Mouse (Mus musculus): ENCODE measurements around the gene Zc2hc1b. TPM values are rescaled to one million over a fixed set of nuclear protein-coding genes. Genes with fewer than 3 reads are reported as not detected.
"Not testable (repeated sequence)": the region's sequence is repeated elsewhere in the genome, so short reads cannot be mapped to it uniquely, and the experiment has no call there.

The Zc2hc1b gene
- not detected for total RNA-seq (2021)
- long read RNA-seq, experiment 1 = 0 reads
- long read RNA-seq, experiment 2 = 0 reads

GRCm38 (mm10) chr10:13177973-13178624 is at the start of gene Zc2hc1b:
Gene Zc2hc1b (minus strand): TSS chr10:13178023.
- DNase-seq = no peak

DNA sequence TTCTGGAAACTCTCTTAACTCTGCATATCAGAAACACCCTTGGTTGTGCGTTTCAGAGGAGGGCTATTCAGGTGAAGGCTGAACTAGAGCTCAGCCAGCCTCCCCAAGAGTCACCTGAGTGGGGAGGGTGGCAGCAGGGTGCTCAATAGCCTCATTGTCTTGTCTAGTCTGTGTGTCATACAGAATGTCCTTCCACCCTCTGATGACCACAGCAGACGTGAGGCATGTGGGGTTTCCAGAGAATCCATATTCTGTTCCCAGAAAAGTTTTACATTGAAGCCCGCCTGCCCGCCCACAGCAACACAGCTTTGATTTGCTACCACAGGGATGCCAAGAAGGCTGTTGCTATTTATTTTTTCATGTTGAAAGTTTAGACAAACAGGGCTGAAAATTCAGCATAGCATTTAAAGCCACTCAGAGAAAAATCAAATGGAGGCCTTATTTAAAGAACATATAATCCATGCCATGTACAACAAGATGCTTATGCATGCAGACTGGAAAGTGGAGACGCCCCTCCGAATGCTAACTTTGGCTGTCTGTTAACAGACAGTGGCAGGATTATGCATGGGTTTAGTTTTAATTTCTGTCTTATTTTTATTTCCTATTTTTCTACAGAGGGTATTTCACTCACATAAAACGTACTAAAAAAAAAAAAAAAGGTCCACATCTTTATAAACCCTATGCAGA is 47.7 kb upstream of the Zc2hc1b start:
- no peak for DNase-seq

DNA sequence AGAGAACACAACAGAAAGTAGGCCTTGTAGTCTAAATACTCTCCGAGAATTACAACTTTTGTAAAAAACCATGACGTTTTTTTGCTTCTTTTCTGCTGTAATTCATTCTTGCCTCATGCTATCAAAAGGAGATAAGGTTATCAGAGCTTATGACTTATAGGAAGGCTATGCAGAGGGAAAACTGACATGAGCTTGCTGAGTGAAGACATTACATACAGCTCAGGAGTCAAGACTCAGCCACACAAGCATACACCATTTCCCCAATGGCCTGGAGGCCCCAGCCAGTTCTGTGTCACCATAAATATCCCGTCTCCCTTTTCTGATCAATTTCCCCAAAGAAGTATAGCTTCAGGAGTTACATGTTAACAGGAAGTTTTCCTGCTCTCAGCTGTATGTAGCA is 44.3 kb upstream of the Zc2hc1b start:
- no peak for DNase-seq

DNA sequence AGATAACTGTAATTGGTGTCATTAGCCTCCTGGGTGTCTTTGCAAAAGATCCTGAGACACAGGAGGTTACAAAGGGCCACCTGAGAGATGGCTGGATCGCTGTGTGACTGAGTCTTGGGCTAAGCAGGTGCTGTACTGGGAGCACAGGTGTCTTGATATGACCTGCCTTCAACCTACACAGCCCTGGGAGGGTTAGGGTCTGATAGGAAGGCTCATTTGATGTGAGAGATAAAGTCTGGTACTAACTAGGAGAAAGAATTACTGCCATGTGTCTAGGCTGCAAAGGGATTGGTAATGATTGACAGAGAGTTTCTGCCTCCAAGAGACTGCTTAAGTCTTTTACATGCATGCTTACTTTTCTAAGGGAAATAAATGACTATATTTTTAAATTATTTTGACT is 42.2 kb upstream of the Zc2hc1b start:
- DNase-seq = no peak

- no peak for DNase-seq
Observed at GRCm38 (mm10) chr10:13213956-13214355, 36.1 kb upstream of the Zc2hc1b start.

DNA sequence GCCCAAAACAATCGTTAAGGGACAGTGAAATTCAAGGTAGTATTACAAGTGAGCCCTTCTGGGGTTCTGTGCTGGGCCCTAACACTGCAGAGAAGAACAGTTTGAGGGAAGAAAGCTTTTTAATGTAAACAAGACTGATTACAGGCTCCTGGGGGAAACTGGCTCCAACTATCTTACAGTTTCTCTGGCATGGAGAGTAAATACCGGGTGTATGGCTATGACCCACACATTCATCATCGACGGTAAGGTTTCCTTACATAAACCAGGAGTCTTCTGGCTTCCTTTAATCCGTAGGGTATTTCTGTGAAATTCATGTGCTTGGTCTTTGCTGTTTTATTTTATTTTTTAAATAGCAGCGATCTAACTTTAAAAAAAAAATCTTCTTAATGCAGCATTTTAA is 35.0 kb upstream of the Zc2hc1b start:
- no peak for DNase-seq

DNA sequence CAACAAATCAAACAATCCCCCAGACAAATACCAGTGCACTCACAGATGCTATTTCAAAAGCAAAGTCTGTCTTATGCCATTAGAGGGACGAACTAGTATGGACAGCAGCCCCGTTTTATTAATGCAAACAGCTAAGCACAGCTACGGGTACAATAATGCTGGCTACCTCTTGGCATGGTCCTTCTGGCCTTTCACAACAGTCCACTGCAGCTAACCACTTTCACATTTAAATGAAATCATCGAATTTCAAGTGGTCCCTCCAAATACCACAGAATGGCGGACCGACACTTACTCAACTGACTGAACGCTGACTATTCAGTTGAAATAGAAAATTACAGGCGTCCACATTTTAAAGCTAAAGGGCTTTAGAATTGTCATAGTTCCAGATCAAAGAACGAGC is 34.5 kb upstream of the Zc2hc1b start:
- no peak for DNase-seq

DNA sequence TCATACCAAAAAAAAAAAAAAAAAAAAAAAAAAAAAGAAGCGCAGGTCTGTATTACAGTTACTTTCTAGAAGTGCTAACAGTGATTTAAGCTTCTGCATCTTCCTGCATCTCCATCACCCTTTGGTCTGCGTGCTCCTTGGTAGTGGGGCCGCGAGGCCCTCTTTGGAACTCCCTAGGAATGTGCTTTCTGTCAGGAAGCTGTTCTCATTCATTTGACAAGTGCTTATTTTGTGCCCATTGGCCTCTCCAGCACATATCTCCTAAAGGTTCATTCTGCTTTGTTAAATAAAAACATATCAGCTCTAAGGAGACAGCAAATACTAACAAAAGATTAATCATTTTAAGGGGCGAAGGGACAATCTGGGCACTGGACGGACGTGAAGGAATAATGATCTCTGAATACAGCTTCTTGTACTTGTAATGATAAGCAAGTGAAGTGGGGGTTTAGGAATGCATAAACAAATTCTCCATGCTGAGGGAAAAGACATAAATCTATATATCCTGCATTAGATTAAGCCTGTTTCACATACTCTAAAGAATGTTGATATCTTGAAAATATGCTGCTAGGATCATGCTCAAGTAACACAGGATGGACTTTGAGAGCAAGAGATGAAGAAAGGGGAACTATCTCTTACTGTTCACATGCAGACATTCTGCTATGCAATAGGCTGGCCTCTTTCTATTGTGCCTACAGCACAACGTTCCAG is 32.3 kb upstream of the Zc2hc1b start:
- no peak for DNase-seq

DNA sequence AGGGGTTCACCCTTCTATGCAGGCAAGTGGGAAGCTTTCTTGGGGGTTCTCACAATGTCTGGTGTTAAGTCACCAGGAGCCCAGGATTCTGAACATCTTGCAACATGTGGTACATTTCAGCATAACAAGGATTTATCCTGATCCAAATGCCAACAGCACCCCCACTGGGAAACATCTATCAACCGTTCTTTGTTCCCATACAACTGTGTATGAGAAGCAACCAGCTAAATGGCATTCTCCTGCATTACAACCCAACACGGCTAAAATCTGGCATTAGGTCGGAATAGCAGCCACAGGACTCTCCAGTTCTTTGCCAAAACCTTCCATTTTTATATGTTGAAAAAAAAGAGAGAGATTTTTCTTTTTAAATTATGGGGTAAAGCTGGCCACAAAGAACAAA is 31.7 kb upstream of the Zc2hc1b start:
- no peak for DNase-seq

GRCm38 (mm10) chr10:13209061-13209460 is 31.2 kb upstream of the Zc2hc1b start:
- no peak for DNase-seq

DNA sequence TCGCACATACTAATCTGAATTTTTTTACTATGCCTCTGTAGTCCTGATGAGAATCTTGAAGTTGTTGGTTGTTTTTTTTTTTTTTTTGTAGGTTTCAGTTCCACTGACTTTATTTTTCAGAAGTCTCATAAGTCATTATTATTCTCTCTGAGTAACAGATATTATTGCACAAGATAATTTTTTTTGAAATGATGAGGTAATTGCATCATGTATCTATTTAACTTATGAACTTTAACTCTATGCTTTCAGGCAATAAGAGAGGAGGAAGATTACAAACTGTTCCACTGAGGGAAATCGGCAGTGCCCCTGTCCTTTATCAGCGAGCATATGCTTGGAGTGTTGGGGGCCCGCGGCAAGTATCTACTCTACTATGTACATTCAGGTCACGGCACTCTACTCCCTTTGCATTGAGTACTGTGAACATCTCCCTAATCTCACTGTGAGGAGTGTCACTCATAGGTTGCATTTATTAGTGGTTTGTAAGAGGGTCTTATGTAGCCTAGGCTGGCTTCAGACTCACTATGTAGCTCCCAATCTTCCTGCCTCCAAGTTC is 24.0 kb upstream of the Zc2hc1b start:
- no peak for DNase-seq

- no peak for DNase-seq
Observed at GRCm38 (mm10) chr10:13200862-13201261, 23.0 kb upstream of the Zc2hc1b start.

- DNase-seq = no peak
Observed at GRCm38 (mm10) chr10:13199234-13199633, 21.4 kb upstream of the Zc2hc1b start.

GRCm38 (mm10) chr10:13196872-13197507 is 19.2 kb upstream of the Zc2hc1b start:
- no peak for DNase-seq

GRCm38 (mm10) chr10:13193496-13193895 is 15.7 kb upstream of the Zc2hc1b start:
- DNase-seq = not testable (repeated sequence)

DNA sequence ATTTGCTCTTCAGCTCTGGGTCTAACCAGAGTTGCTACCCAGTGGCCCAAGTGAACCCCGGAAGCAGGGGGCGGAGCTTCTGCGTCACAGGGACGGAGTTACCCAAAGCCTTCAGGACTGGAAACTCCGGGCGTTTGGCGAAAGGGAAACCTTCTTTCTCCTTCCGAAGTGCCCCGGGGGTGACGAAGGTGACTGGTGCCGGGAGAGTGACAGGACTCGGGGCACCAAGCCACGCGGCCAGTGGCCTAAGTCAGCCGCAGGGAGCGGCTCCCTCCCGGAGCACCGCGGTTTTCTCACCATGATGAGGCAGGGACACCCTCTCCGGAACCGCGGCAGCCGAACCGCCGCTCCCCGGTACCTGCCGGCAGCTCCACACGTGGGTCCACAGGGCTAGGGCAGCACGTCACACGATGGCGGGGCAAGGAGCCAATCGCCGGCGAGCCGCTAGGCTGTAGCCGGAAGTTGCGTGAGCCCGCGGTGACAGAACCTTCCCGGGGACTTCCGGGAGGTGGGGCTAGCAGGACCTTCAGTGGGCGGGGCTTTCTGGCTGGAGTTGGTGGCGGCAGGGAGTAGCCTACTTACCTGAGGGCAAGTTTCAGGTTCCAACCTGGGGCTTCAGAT is 15.0 kb upstream of the Zc2hc1b start, which contains the start of gene Ltv1:
Gene Ltv1 (minus strand): TSS at position 438 of the 621 bp plus-strand sequence.
- DNase-seq = peak; percentile 98

DNA sequence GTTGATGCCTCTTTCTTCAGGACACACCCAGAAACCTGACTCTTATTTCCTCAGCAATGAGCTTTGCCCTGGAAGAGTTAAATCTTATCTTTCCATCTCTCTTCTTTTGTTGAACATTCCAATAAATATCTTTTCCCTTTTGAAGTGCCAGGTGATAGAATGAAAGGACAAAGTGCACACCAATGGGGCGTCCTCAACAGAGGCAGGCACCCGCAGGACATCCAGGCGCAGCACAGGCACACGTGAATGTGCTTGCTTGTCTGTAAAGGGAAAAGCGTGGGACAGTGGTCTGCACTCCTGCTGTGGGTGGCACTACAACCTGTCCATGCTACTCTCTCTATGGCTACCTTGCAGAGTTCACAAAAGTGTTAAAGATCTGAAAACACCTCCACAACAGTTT is 12.1 kb upstream of the Zc2hc1b start:
- DNase-seq = no peak

GRCm38 (mm10) chr10:13186754-13187153 is 8.9 kb upstream of the Zc2hc1b start:
- no peak for DNase-seq

GRCm38 (mm10) chr10:13184170-13184766 is 6.4 kb upstream of the Zc2hc1b start:
- DNase-seq = no peak

DNA sequence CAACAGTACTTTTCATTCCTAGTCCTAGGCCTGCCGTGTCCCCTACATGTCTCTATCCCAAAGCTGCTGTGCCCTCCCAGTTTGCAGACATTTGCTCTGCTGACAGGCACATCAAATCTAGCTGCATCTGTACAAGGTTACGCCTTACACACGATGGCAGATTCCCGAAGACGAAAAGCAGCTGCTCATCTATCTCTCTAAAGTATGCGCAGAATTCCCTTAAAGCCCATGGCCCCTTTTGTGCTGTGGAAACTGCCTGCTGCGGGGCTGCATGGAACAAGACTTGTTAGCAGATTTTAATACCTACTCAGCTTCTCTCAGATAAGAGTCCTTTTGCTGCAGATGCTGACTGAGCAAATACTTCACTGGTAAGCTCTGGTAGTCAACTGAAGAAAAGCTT is 2.4 kb upstream of the Zc2hc1b start:
- no peak for DNase-seq

GRCm38 (mm10) chr10:13175866-13176265 is 2.0 kb downstream of the Zc2hc1b start:
- no peak for DNase-seq

DNA sequence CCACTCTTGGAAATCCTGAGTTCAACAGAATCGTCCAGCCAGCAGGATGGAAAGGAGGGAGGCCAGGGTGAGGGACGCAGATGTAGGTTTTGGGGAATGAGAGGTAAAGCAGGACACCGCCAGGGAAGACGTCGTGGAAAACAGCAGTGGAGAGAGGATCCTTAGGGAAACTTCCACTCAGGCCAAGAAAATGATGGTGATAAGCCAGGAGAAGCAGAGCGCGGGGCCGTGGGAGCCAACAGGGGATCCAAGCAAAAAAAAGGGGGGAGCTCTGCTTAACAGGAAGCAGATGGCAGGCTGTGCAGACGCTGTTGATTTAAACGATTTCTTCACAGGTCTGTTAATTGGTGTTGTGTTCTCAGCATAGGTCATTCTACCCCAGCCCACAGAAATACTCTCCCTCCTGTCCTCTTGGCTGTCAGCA is 5.0 kb downstream of the Zc2hc1b start:
- DNase-seq = no peak

All from adrenal gland, postnatal 10 days (tissue).